Mouse (Mus musculus) lung, adult 2 months (tissue): ENCODE results near the gene Prrc2b.

ENCODE experiments used
- CTCF ChIP-seq: fragments of 200-500 bp; IDR thresholded peaks from 2 replicates; pipeline ENCODE4 v1.5.1; 2011; ENCODE audit warnings: mild to moderate bottlenecking, low read length, control low read depth; ENCODE audit not compliant: insufficient read depth
- POLR2A ChIP-seq: fragments of 200-500 bp; IDR thresholded peaks from 2 replicates; pipeline ENCODE4 v1.6.1; 2011; ENCODE audit warnings: low read depth, mild to moderate bottlenecking, control low read depth, low read length, borderline replicate concordance; ENCODE audit errors: extremely low read depth

GRCm38 (mm10) chr2:32211689-32212088 lies 60.8 kb downstream of the Prrc2b start:
- TF ChIP-seq CTCF: no peak
- no peak for TF ChIP-seq POLR2A
